Mouse (Mus musculus): ENCODE data around the gene Arhgef2.

GRCm38 (mm10) chr3:88566536-88567061, 39.2 kb upstream of the Arhgef2 start:
- TF ChIP-seq POLR2A (IDR thresholded peaks at IDR 0.05; ENCODE audit: insufficient read length, low read depth) (no peak), MAX (IDR thresholded peaks at IDR 0.05; ENCODE audit: low read depth) (no peak), POLR2AphosphoS2 (IDR thresholded peaks at IDR 0.05; ENCODE audit: insufficient read length, low read depth) (no peak), USF1 (IDR thresholded peaks at IDR 0.05; ENCODE audit: low read depth) (no peak)
